Mouse (Mus musculus) liver, embryonic 15.5 days (tissue): ENCODE data around the gene Kcna7. TPM values are rescaled to one million over a fixed set of nuclear protein-coding genes. Genes with fewer than 3 reads are reported as not detected.
"Not testable (repeated sequence)": the region's sequence is repeated elsewhere in the genome, so short reads cannot be mapped to it uniquely, and the experiment has no call there.

Source experiments
- ATAC-seq: fragments of 200-750 bp; cut with Nextera tagmentation; 2 replicates; pipeline ENCODE4 v1.8.0; 2017; ENCODE audit warnings: moderate number of reproducible peaks, mild to moderate bottlenecking, moderate library complexity; ENCODE audit not compliant: insufficient read depth
- H3K27ac ChIP-seq: fragments of 300-500 bp; sonication (generic); replicated peaks from 2 replicates; pipeline ENCODE4 v1.5.1; 2015; ENCODE audit warnings: mild to moderate bottlenecking, inconsistent platforms
- H3K27me3 ChIP-seq: fragments of 300-500 bp; sonication (generic); 2 replicates; pipeline ENCODE4 v1.6.1; 2015; ENCODE audit warnings: mild to moderate bottlenecking, inconsistent platforms
- H3K36me3 ChIP-seq: fragments of 300-500 bp; sonication (generic); replicated peaks from 2 replicates; pipeline ENCODE4 v1.6.1; 2015; ENCODE audit warnings: moderate library complexity, mild to moderate bottlenecking, inconsistent platforms
- H3K4me1 ChIP-seq: fragments of 300-500 bp; sonication (generic); replicated peaks from 2 replicates; pipeline ENCODE4 v1.6.1; 2015; ENCODE audit warnings: inconsistent platforms
- H3K4me2 ChIP-seq: fragments of 300-500 bp; sonication (generic); 2 replicates; pipeline ENCODE4 v1.6.1; 2015; ENCODE audit warnings: moderate library complexity, mild to moderate bottlenecking, inconsistent platforms
- H3K4me3 ChIP-seq: fragments of 300-500 bp; sonication (generic); replicated peaks from 2 replicates; pipeline ENCODE4 v1.5.1; 2015; ENCODE audit warnings: mild to moderate bottlenecking, inconsistent platforms
- H3K9ac ChIP-seq: fragments of 300-500 bp; sonication (generic); 2 replicates; pipeline ENCODE4 v1.6.1; 2015; ENCODE audit warnings: moderate library complexity, mild to moderate bottlenecking, inconsistent platforms
- H3K9me3 ChIP-seq: fragments of 300-500 bp; sonication (generic); replicated peaks from 2 replicates; pipeline ENCODE4 v1.6.1; 2016; ENCODE audit warnings: inconsistent platforms
- WGBS: fragments of 180-500 bp; shearing (Covaris S2); methylation state at CpG from one replicate; pipeline ENCODE4 v1.1.7; 2015; ENCODE audit warnings: mixed read lengths; ENCODE audit not compliant: insufficient replicate concordance; 5-methylcytosine and 5-hydroxymethylcytosine counted together
- polyA plus RNA-seq: library from polyadenylated mRNA; unstranded; fragments of >200 nt; fragmentation: Nextera tagmentation; extraction: Ambion mirVana; gene quantifications from 2 replicates; pipeline ENCODE4 v1.2.1, GENCODE M21; 2015

Kcna7 gene
- polyA plus RNA-seq, 1 experiment from 2014 or later: not detected

GRCm38 (mm10) chr7:45395578-45396336 is 9.7 kb upstream of the Kcna7 start, which contains the start of gene Snrnp70:
TSS of gene Snrnp70 (minus strand) at chr7:45395742.
- peak within 1 kb of the TSS; percentile 96 for H3K27ac ChIP-seq
- H3K4me3 ChIP-seq: peak within 1 kb of the TSS; percentile 75
- 0 out of 2 replicates have a peak, but pooled peaks cover 8% of the 10 kb centered on the region for H3K27me3 ChIP-seq
- peaks cover 30% of the 10 kb centered on the region for H3K4me1 ChIP-seq
- peak within 1 kb of the TSS; percentile 87 for H3K9ac ChIP-seq
- under 1% methylated on average over 60 of the region's 60 CpGs for WGBS
- peaks cover 37% of the 10 kb centered on the region for H3K36me3 ChIP-seq
- ATAC-seq: peak; percentile 96
- no peaks in the 10 kb centered on the region for H3K9me3 ChIP-seq
- H3K4me2 ChIP-seq: peak within 1 kb of the TSS; percentile 90

- ATAC-seq: peak; percentile 55
- H3K4me3 ChIP-seq: peak overlapping the region; percentile 75
- H3K4me1 ChIP-seq: peaks cover 30% of the 10 kb centered on the region
- H3K9me3 ChIP-seq, H3K27me3 ChIP-seq: not testable (repeated sequence)
- H3K9ac ChIP-seq: peak overlapping the region; percentile 56; the same call in 1 of the 2 replicates
- peak overlapping the region; percentile 96 for H3K27ac ChIP-seq
- peak overlapping the region; percentile 90 for H3K4me2 ChIP-seq
- peaks cover 32% of the 10 kb centered on the region for H3K36me3 ChIP-seq
- 7% methylated on average over 3 of the region's 3 CpGs for WGBS
These were observed 9.1 kb upstream of the Kcna7 start for GRCm38 (mm10) chr7:45396337-45396775.

- 56% methylated on average over 2 of the region's 2 CpGs for WGBS
- peaks cover 12% of the 10 kb centered on the region; the same call in 1 of the 2 replicates for H3K27me3 ChIP-seq
- no peak overlapping the region for H3K4me3 ChIP-seq
- no peak for ATAC-seq
- H3K4me1 ChIP-seq: peaks cover 30% of the 10 kb centered on the region
- peaks cover 27% of the 10 kb centered on the region for H3K36me3 ChIP-seq
- no peaks in the 10 kb centered on the region for H3K9me3 ChIP-seq
- H3K9ac ChIP-seq: no peak overlapping the region
- H3K27ac ChIP-seq: no peak overlapping the region; the same call in 1 of the 2 replicates
- H3K4me2 ChIP-seq: no peak overlapping the region; the same call in 1 of the 2 replicates
These were observed 8.7 kb upstream of the Kcna7 start for GRCm38 (mm10) chr7:45396787-45397186.

GRCm38 (mm10) chr7:45401521-45402085 is 3.9 kb upstream of the Kcna7 start:
- Histone ChIP-seq H3K4me2 (no peak overlapping the region), H3K9ac (no peak overlapping the region), H3K9me3 (no peaks in the 10 kb centered on the region), H3K4me3 (no peak overlapping the region), H3K36me3 (no peaks in the 10 kb centered on the region), H3K27ac (no peak overlapping the region), H3K4me1 (peaks cover 26% of the 10 kb centered on the region), H3K27me3 (peaks cover 52% of the 10 kb centered on the region)
- 65% methylated on average over 10 of the region's 10 CpGs for WGBS
- no peak for ATAC-seq

- H3K4me1 ChIP-seq: peaks cover 23% of the 10 kb centered on the region
- ATAC-seq: no peak
- no peak overlapping the region for H3K27ac ChIP-seq
- H3K4me3 ChIP-seq: no peak overlapping the region
- H3K4me2 ChIP-seq: no peak overlapping the region
- WGBS: 36% methylated on average over 6 of the region's 6 CpGs
- no peak overlapping the region for H3K9ac ChIP-seq
- H3K36me3 ChIP-seq: no peaks in the 10 kb centered on the region
- no peaks in the 10 kb centered on the region for H3K9me3 ChIP-seq
- peaks cover 72% of the 10 kb centered on the region for H3K27me3 ChIP-seq
These were observed 1.8 kb upstream of the Kcna7 start for GRCm38 (mm10) chr7:45403532-45404261.

DNA sequence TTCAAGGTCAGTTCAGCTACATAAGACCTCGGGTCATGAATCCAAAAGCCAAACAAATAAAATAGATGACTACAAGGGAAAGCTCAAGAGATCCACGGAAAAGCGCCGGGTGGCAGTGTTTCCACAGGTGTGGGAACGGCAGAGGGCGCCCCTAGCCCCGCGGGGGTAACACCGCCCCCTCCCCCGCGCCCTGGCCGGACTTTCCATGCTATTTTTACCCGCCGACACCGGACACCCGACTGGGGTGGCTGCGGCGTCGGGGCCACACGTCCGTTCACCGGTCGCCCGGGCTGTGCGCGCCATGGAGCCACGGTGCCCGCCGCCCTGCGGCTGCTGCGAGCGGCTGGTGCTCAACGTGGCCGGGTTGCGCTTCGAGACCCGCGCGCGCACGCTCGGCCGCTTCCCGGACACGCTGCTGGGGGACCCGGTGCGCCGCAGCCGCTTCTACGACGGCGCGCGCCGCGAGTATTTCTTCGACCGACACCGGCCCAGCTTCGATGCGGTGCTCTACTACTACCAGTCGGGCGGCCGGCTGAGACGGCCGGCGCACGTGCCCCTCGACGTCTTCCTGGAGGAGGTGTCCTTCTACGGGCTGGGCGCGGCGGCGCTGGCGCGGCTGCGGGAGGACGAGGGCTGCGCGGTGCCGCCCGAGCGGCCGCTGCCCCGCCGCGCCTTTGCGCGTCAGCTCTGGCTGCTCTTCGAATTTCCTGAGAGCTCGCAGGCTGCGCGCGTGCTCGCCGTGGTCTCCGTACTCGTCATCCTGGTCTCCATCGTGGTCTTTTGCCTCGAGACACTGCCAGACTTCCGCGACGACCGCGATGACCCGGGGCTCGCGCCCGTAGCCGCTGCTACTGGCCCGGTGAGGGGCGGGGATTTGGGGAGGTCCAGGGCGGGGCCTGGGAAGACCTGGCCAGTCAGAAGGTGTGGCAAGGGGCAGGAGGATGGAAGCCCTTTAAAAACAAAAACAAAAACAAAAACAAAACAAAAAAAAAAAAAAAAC is 1.0 kb downstream of the Kcna7 start:
- Histone ChIP-seq H3K27me3 (peaks cover 91% of the 10 kb centered on the region), H3K4me1 (peaks cover 23% of the 10 kb centered on the region), H3K36me3 (no peaks in the 10 kb centered on the region), H3K4me3 (peak overlapping the region; percentile 38), H3K9me3 (no peaks in the 10 kb centered on the region), H3K9ac (no peak overlapping the region), H3K4me2 (peak overlapping the region; percentile 64), H3K27ac (no peak overlapping the region)
- 1% methylated on average over 114 of the region's 114 CpGs for WGBS
- no peak for ATAC-seq

GRCm38 (mm10) chr7:45407836-45408235 is 2.4 kb downstream of the Kcna7 start:
- WGBS: 60% methylated on average over 10 of the region's 10 CpGs
- Histone ChIP-seq H3K9ac (no peak overlapping the region), H3K27ac (no peak overlapping the region), H3K36me3 (no peaks in the 10 kb centered on the region), H3K4me3 (no peak overlapping the region), H3K9me3 (no peaks in the 10 kb centered on the region), H3K4me2 (no peak overlapping the region), H3K4me1 (peaks cover 23% of the 10 kb centered on the region), H3K27me3 (peaks cover 91% of the 10 kb centered on the region)
- no peak for ATAC-seq

- Histone ChIP-seq H3K27me3 (peaks cover 91% of the 10 kb centered on the region), H3K9me3 (no peaks in the 10 kb centered on the region), H3K4me2 (no peak overlapping the region), H3K27ac (no peak overlapping the region), H3K36me3 (no peaks in the 10 kb centered on the region), H3K9ac (no peak overlapping the region), H3K4me3 (no peak overlapping the region), H3K4me1 (peaks cover 22% of the 10 kb centered on the region)
- ATAC-seq: no peak
- 52% methylated on average over 7 of the region's 7 CpGs for WGBS
These were observed 2.9 kb downstream of the Kcna7 start for GRCm38 (mm10) chr7:45408351-45408750.

DNA sequence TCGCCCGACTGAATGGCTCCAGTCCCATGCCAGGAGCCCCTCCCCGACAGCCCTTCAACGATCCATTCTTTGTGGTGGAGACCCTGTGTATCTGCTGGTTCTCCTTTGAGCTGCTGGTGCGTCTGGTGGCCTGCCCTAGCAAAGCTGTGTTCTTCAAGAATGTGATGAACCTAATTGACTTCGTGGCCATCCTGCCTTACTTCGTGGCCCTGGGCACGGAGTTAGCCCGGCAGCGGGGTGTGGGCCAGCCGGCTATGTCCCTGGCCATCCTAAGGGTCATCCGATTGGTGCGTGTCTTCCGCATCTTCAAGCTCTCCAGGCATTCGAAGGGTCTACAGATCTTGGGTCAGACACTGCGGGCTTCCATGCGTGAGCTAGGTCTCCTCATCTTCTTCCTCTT is 3.5 kb downstream of the Kcna7 start:
- Histone ChIP-seq H3K9me3 (no peaks in the 10 kb centered on the region), H3K4me1 (peaks cover 27% of the 10 kb centered on the region), H3K36me3 (no peaks in the 10 kb centered on the region), H3K4me3 (no peak overlapping the region), H3K9ac (no peak overlapping the region), H3K27ac (no peak overlapping the region), H3K4me2 (no peak overlapping the region), H3K27me3 (peaks cover 96% of the 10 kb centered on the region)
- 75% methylated on average over 17 of the region's 17 CpGs for WGBS
- no peak for ATAC-seq

DNA sequence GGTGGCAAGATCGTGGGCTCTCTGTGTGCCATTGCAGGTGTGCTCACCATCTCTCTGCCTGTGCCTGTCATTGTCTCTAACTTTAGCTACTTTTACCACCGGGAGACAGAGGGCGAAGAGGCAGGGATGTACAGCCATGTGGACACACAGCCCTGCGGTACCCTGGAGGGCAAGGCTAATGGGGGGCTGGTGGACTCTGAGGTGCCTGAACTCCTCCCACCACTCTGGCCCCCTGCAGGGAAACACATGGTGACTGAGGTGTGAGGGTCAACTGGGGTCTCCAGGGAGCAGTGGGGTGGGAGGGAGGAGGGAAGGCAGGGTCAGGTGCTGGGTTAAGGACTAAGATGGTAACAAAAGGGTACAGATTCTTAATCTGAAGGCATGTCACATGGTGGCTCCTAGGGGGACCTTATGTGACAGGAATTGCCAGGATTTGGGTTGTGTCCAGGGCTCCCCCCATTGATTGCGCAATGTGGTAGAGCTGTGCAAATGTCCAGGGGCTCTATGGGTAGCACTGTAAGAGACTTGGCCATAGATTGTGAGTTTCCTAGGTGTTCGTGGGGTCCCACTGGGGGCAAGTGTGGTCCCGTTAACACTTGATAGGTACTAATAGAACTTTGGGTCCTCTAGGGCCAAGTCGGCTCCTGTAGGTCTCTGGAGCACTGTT is 4.2 kb downstream of the Kcna7 start:
- H3K4me1 ChIP-seq: peaks cover 33% of the 10 kb centered on the region
- H3K27me3 ChIP-seq: peaks cover 100% of the 10 kb centered on the region
- ATAC-seq: no peak
- no peak overlapping the region for H3K27ac ChIP-seq
- WGBS: 68% methylated on average over 8 of the region's 8 CpGs
- no peaks in the 10 kb centered on the region for H3K9me3 ChIP-seq
- no peak overlapping the region for H3K4me2 ChIP-seq
- H3K4me3 ChIP-seq: no peak overlapping the region
- no peak overlapping the region for H3K9ac ChIP-seq
- no peaks in the 10 kb centered on the region for H3K36me3 ChIP-seq
